Mouse (Mus musculus) ES-E14 (cell line): ENCODE measurements around the gene Bcas2. TPM values are rescaled to one million over a fixed set of nuclear protein-coding genes. Genes with fewer than 3 reads are reported as not detected.

ENCODE experiments used
- DNase-seq: peaks from one replicate; pipeline ENCODE4 v3.0.0-alpha.2; 2013; ENCODE audit warnings: low read depth, low spot score
- H3K27ac ChIP-seq: 2 replicates; pipeline ENCODE4 v1.5.1; 2012; ENCODE audit warnings: low read depth, mild to moderate bottlenecking, low read length, moderate library complexity, mixed read lengths; ENCODE audit not compliant: poor library complexity, insufficient read depth, severe bottlenecking
- H3K36me3 ChIP-seq: 2 replicates; pipeline ENCODE4 v1.6.1; 2012; ENCODE audit warnings: mild to moderate bottlenecking, low read length, moderate library complexity, mixed read lengths; ENCODE audit not compliant: control insufficient read depth, poor library complexity, insufficient read depth, severe bottlenecking
- H3K4me1 ChIP-seq, 2 experiments: fragments of 150-350 bp in 1 of 2; sonication (generic) in 1 of 2; 2 replicates each; pipeline ENCODE4 v1.6.1; 2012; ENCODE audit warnings: low read length in 2 of 2, mild to moderate bottlenecking in 1 of 2, mixed read lengths in 1 of 2; ENCODE audit not compliant: control insufficient read depth in 2 of 2, insufficient read depth in 2 of 2, poor library complexity in 1 of 2
- H3K4me3 ChIP-seq, 2 experiments: fragments of 150-350 bp in 1 of 2; sonication (generic) in 1 of 2; 2 replicates each; pipeline ENCODE4 v1.5.1; 2012; ENCODE audit warnings: low read length in 2 of 2, low read depth in 1 of 2, mild to moderate bottlenecking in 1 of 2, mixed read lengths in 1 of 2; ENCODE audit not compliant: insufficient read depth in 1 of 2, poor library complexity in 1 of 2, severe bottlenecking in 1 of 2
- H3K9ac ChIP-seq: 2 replicates; pipeline ENCODE4 v1.6.1; 2012; ENCODE audit warnings: low read depth, mild to moderate bottlenecking, low read length, mixed read lengths; ENCODE audit not compliant: poor library complexity, insufficient read depth, severe bottlenecking
- H3K9me3 ChIP-seq: fragments of 150-350 bp; sonication (generic); 2 replicates; pipeline ENCODE4 v1.6.1; 2012; ENCODE audit warnings: low read depth, mild to moderate bottlenecking, low read length; ENCODE audit not compliant: control insufficient read depth, insufficient read depth
- CHD2 ChIP-seq: IDR thresholded peaks from 2 replicates; pipeline ENCODE4 v1.6.1; 2014; ENCODE audit warnings: mild to moderate bottlenecking, low read depth, low read length, inconsistent platforms
- HCFC1 ChIP-seq: IDR thresholded peaks from 2 replicates; pipeline ENCODE4 v1.6.1; 2012; ENCODE audit warnings: low read length, inconsistent platforms, borderline replicate concordance; ENCODE audit not compliant: insufficient read depth
- MAFK ChIP-seq: IDR thresholded peaks from 2 replicates; pipeline ENCODE4 v1.6.1; 2014; ENCODE audit warnings: mild to moderate bottlenecking, low read depth, low read length, inconsistent platforms; ENCODE audit not compliant: insufficient read depth
- ZC3H11A ChIP-seq: IDR thresholded peaks from 2 replicates; pipeline ENCODE4 v1.6.1; 2012; ENCODE audit warnings: low read depth, mild to moderate bottlenecking, inconsistent platforms, low read length, borderline replicate concordance
- ZNF384 ChIP-seq: IDR thresholded peaks from 2 replicates; pipeline ENCODE4 v1.6.1; 2012; ENCODE audit warnings: low read depth, low read length, inconsistent platforms
- in situ Hi-C, 2 experiments: fragments of 600-800 bp; cut with MboI; formaldehyde crosslinking; loops; one replicate each; pipeline ENCODE4 v1.15.1; 2025; ENCODE audit warnings: low sequenced_read_pairs in 2 of 2, inconsistent platforms in 1 of 2; ENCODE audit not compliant: unreplicated experiment in 2 of 2
- total RNA-seq: library from RNA; depleted of rRNA; stranded (reverse); fragments of 300-350 nt; gene quantifications from 2 replicates; pipeline ENCODE4 v1.2.3, GENCODE M21; 2012

Gene Bcas2
- total RNA-seq, 1 experiment, result 102 TPM

- H3K9ac ChIP-seq, result no peak overlapping the region
- peak overlapping the region; percentile 98; the same call in 1 of the 2 replicates for H3K27ac ChIP-seq
- peaks cover 16 to 18% of the 10 kb centered on the region in 2 experiments for H3K4me1 ChIP-seq
- peak; percentile 45 for DNase-seq
- H3K36me3 ChIP-seq, result peaks cover 17% of the 10 kb centered on the region
- no peak for TF ChIP-seq ZNF384
- TF ChIP-seq MAFK, result no peak
- TF ChIP-seq ZC3H11A, result no peak
- TF ChIP-seq CHD2, result no peak
- no peak for TF ChIP-seq HCFC1
- H3K4me3 ChIP-seq, result no peak overlapping the region
- no peaks in the 10 kb centered on the region for H3K9me3 ChIP-seq
- in situ Hi-C loops, result no loop called here
These were observed 26.1 kb upstream of the Bcas2 start for GRCm38 (mm10) chr3:103145336-103145735.

- no peaks in the 10 kb centered on the region for H3K9me3 ChIP-seq
- peak overlapping the region in 1 of 2 experiments; percentile 20; a peak in 2 of 4 replicates for H3K4me3 ChIP-seq
- H3K9ac ChIP-seq, result peak overlapping the region; percentile 8; the same call in 1 of the 2 replicates
- no peak for DNase-seq
- TF ChIP-seq CHD2 (no peak), ZC3H11A (no peak), HCFC1 (no peak), MAFK (no peak), ZNF384 (no peak)
- peaks cover 16 to 18% of the 10 kb centered on the region in 2 experiments for H3K4me1 ChIP-seq
- in situ Hi-C loops, result no loop called here
- peak overlapping the region; percentile 98 for H3K27ac ChIP-seq
- peaks cover 20% of the 10 kb centered on the region for H3K36me3 ChIP-seq
These were observed 25.7 kb upstream of the Bcas2 start for GRCm38 (mm10) chr3:103145791-103146190.

- Histone ChIP-seq H3K9me3 (no peaks in the 10 kb centered on the region), H3K36me3 (peaks cover 25% of the 10 kb centered on the region), H3K4me1 (peaks cover 15 to 18% of the 10 kb centered on the region in 2 experiments), H3K27ac (peak overlapping the region; percentile 98), H3K4me3 (peak overlapping the region; percentile 35 to 48), H3K9ac (peak overlapping the region; percentile 77; the same call in 1 of the 2 replicates)
- DNase-seq, result peak; percentile 86
- in situ Hi-C loops, result no loop called here
- peak; percentile 92 for TF ChIP-seq MAFK
- no peak; the same call in 1 of the 2 replicates for TF ChIP-seq HCFC1
These were observed 24.9 kb upstream of the Bcas2 start for GRCm38 (mm10) chr3:103146330-103147166.

GRCm38 (mm10) chr3:103147775-103148174, 23.7 kb upstream of the Bcas2 start:
- Histone ChIP-seq H3K36me3 (peaks cover 31% of the 10 kb centered on the region), H3K9ac (no peak overlapping the region), H3K27ac (peak overlapping the region; percentile 62), H3K4me1 (peaks cover 11 to 15% of the 10 kb centered on the region in 2 experiments), H3K9me3 (no peaks in the 10 kb centered on the region), H3K4me3 (peak overlapping the region in 1 of 2 experiments; percentile 48; a peak in 1 of 4 replicates)
- TF ChIP-seq HCFC1 (no peak), CHD2 (no peak), ZC3H11A (no peak), MAFK (no peak), ZNF384 (no peak)
- in situ Hi-C loops, result no loop called here
- no peak for DNase-seq

- TF ChIP-seq HCFC1 (no peak), ZNF384 (no peak), ZC3H11A (no peak), CHD2 (no peak), MAFK (no peak)
- Histone ChIP-seq H3K4me1 (peaks cover 11 to 14% of the 10 kb centered on the region in 2 experiments), H3K4me3 (no peak overlapping the region), H3K27ac (no peak overlapping the region), H3K36me3 (peaks cover 38% of the 10 kb centered on the region), H3K9me3 (no peaks in the 10 kb centered on the region), H3K9ac (no peak overlapping the region)
- no peak for DNase-seq
- in situ Hi-C loops, result no loop called here
These were observed 22.5 kb upstream of the Bcas2 start for GRCm38 (mm10) chr3:103148941-103149340.
